Mouse (Mus musculus) stomach, embryonic 14.5 days (tissue): Measurements from ENCODE around the gene Snai3. TPM values are rescaled to one million over a fixed set of nuclear protein-coding genes. Genes with fewer than 3 reads are reported as not detected.

Source experiments
- ATAC-seq: fragments of 200-750 bp; cut with Nextera tagmentation; 2 replicates; pipeline ENCODE4 v1.8.0; 2017; ENCODE audit warnings: low read depth, moderate TSS enrichment; ENCODE audit not compliant: insufficient number of reproducible peaks, insufficient read depth, low FRiP score
- H3K27ac ChIP-seq: fragments of 300-500 bp; sonication (generic); 2 replicates; pipeline ENCODE4 v1.5.1; 2014; ENCODE audit warnings: mild to moderate bottlenecking, low read length, moderate library complexity, mixed read lengths
- H3K27me3 ChIP-seq: fragments of 300-500 bp; sonication (generic); 2 replicates; pipeline ENCODE4 v1.6.1; 2014; ENCODE audit warnings: low read length, control low read depth, mixed read lengths; ENCODE audit not compliant: control insufficient read depth, insufficient read depth
- H3K36me3 ChIP-seq: fragments of 300-500 bp; sonication (generic); 2 replicates; pipeline ENCODE4 v1.6.1; 2014; ENCODE audit warnings: mild to moderate bottlenecking, control low read depth, low read length, moderate library complexity, mixed read lengths; ENCODE audit not compliant: control insufficient read depth, insufficient read depth
- H3K4me1 ChIP-seq: fragments of 300-500 bp; sonication (generic); 2 replicates; pipeline ENCODE4 v1.6.1; 2014; ENCODE audit warnings: low read length, control low read depth, mixed read lengths; ENCODE audit not compliant: control insufficient read depth, insufficient read depth
- H3K4me2 ChIP-seq: fragments of 300-500 bp; sonication (generic); replicated peaks from 2 replicates; pipeline ENCODE4 v1.6.1; 2014; ENCODE audit warnings: low read depth, low read length, control low read depth
- H3K4me3 ChIP-seq: fragments of 300-500 bp; sonication (generic); 2 replicates; pipeline ENCODE4 v1.5.1; 2014; ENCODE audit warnings: low read depth, low read length, control low read depth
- H3K9ac ChIP-seq: fragments of 300-500 bp; sonication (generic); replicated peaks from 2 replicates; pipeline ENCODE4 v1.6.1; 2014; ENCODE audit warnings: low read depth, mild to moderate bottlenecking, control low read depth, low read length, moderate library complexity, mixed read lengths
- H3K9me3 ChIP-seq: fragments of 300-500 bp; sonication (generic); 2 replicates; pipeline ENCODE4 v1.6.1; 2016; ENCODE audit warnings: low read depth, low read length, control low read depth; ENCODE audit not compliant: control insufficient read depth
- WGBS: fragments of 180-500 bp; shearing (Covaris S2); extraction: QIAGEN DNeasy Blood & Tissue Kit; methylation state at CpG from one replicate; pipeline ENCODE4 v1.1.7; 2014; 5-methylcytosine and 5-hydroxymethylcytosine counted together
- polyA plus RNA-seq: library from polyadenylated mRNA; unstranded; fragments of >200 nt; fragmentation: Nextera tagmentation; extraction: Ambion mirVana; gene quantifications from 2 replicates; pipeline ENCODE4 v1.2.1, GENCODE M21; 2014

The Snai3 gene
- polyA plus RNA-seq, 1 experiment from 2014 or later = 0.39 TPM

DNA sequence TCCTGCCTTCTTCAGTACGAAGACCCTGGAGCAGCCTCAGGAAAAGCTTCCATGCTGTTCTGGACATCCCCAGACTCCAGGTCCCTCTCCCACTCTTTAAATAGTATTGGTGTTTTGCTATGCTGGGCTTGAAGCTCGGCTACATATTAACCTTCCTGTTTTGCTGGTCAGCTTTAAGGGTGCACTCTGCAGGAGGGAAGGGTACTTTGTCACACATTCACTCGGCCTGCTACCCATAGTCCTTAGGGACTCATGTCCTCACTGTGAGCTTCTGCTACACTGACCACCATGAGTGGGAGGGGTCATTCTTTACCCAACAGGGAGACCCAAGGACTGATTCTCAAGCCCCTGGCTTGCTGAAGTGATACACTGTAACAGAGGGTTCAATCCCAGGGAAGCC is 29.9 kb downstream of the Snai3 start:
- H3K27me3 ChIP-seq = no peaks in the 10 kb centered on the region
- WGBS = 73% methylated on average over 3 of the region's 3 CpGs
- H3K4me1 ChIP-seq = peaks cover 14% of the 10 kb centered on the region
- no peak for ATAC-seq
- no peak overlapping the region for H3K4me2 ChIP-seq
- H3K36me3 ChIP-seq = peaks cover 4% of the 10 kb centered on the region; the same call in 1 of the 2 replicates
- no peak overlapping the region for H3K9ac ChIP-seq
- H3K9me3 ChIP-seq = no peaks in the 10 kb centered on the region
- no peak overlapping the region for H3K27ac ChIP-seq
- no peak overlapping the region for H3K4me3 ChIP-seq

GRCm38 (mm10) chr8:122430058-122430636 is 30.4 kb downstream of the Snai3 start:
- no peak overlapping the region for H3K27ac ChIP-seq
- no peak overlapping the region for H3K9ac ChIP-seq
- 76% methylated on average over 10 of the region's 10 CpGs for WGBS

DNA sequence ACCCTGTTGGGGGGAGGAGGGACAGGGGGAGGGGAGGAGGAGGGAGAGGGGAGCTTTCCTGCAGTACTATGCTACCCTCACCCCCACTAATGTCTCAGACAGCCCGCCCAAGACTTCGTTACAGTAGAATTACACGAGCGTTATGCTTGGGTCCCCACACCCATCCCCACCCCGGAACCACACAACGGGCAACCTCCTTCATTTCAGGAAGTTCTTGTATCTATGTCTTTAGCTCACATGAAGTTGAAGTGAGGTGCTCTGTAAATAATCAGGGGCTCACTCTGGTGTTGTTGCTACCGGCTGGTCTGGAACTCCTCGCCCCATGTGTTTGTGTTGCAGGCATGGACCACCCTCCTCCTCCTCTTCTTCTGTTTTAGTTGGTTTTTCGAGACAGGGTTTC is 32.4 kb downstream of the Snai3 start:
- Histone ChIP-seq H3K4me1 (peaks cover 14% of the 10 kb centered on the region), H3K4me2 (no peak overlapping the region), H3K9ac (no peak overlapping the region), H3K9me3 (no peaks in the 10 kb centered on the region), H3K27ac (no peak overlapping the region), H3K27me3 (no peaks in the 10 kb centered on the region), H3K36me3 (peaks cover 8% of the 10 kb centered on the region), H3K4me3 (no peak overlapping the region)
- ATAC-seq = no peak
- 89% methylated on average over 9 of the region's 9 CpGs for WGBS

More at GRCm38 (mm10) chr8:122430058-122430636, 30.4 kb downstream of the Snai3 start:
- H3K27me3 ChIP-seq = no peaks in the 10 kb centered on the region
- H3K4me2 ChIP-seq = no peak overlapping the region
- no peaks in the 10 kb centered on the region for H3K9me3 ChIP-seq
- H3K4me3 ChIP-seq = no peak overlapping the region
- ATAC-seq = no peak
- peaks cover 14% of the 10 kb centered on the region for H3K4me1 ChIP-seq
- H3K36me3 ChIP-seq = peaks cover 5% of the 10 kb centered on the region; the same call in 1 of the 2 replicates

DNA sequence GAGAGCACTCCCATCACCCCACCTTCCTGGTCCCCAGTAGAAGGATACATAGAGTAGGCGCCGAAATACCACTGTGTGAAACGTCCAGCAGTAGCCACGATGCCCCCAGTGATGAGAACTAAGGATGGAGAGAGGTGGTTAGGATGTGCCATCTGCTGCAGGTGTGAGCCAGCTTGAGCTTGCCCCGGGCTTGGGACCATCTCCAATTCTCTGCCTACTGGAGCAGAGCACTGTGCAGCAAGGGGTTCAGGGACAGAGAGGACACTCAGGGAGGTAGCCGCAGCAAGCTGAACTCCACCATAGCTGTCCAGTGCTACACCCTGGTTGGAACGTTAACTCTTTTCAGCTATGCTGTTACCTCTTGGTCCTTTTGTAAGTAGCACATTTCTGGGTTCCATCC is 32.9 kb downstream of the Snai3 start:
- Histone ChIP-seq H3K9me3 (no peaks in the 10 kb centered on the region), H3K27me3 (no peaks in the 10 kb centered on the region), H3K4me2 (no peak overlapping the region), H3K36me3 (peaks cover 8% of the 10 kb centered on the region), H3K27ac (no peak overlapping the region), H3K4me3 (no peak overlapping the region), H3K4me1 (peaks cover 10% of the 10 kb centered on the region), H3K9ac (no peak overlapping the region)
- WGBS = 93% methylated on average over 7 of the region's 7 CpGs
- no peak for ATAC-seq

- H3K9ac ChIP-seq = no peak overlapping the region
- no peak overlapping the region for H3K4me2 ChIP-seq
- no peaks in the 10 kb centered on the region; the same call in 1 of the 2 replicates for H3K4me1 ChIP-seq
- WGBS = 71% methylated on average over 9 of the region's 9 CpGs
- no peaks in the 10 kb centered on the region for H3K27me3 ChIP-seq
- H3K9me3 ChIP-seq = no peaks in the 10 kb centered on the region
- H3K4me3 ChIP-seq = no peak overlapping the region
- no peak overlapping the region for H3K27ac ChIP-seq
- no peak for ATAC-seq
- H3K36me3 ChIP-seq = peaks cover 8% of the 10 kb centered on the region
Observed at GRCm38 (mm10) chr8:122426145-122426544, 34.4 kb downstream of the Snai3 start.

DNA sequence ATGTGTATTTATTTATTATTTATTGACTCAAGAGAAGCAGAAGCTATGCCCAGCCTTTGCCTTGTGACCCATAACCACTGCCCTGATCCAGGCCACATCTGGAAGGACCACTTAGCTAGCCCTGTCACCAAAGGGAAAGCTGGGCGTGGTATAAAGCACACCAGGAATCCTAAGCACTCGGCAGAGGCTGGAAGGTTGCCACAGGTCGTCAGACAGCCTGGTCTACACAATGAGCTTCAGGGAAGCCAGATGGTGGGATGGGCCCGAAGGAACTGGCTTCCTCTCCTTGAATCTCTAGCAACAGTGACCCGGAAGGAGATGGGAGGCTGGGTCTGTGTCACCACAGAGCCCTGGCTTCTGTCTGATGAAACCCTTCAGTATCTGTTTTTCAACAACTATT is 36.9 kb downstream of the Snai3 start:
- H3K9me3 ChIP-seq = no peaks in the 10 kb centered on the region
- H3K4me2 ChIP-seq = no peak overlapping the region
- H3K4me1 ChIP-seq = no peaks in the 10 kb centered on the region
- no peak overlapping the region for H3K4me3 ChIP-seq
- H3K9ac ChIP-seq = no peak overlapping the region
- WGBS = 40% methylated on average over 5 of the region's 5 CpGs
- H3K27me3 ChIP-seq = no peaks in the 10 kb centered on the region
- peaks cover 12% of the 10 kb centered on the region for H3K36me3 ChIP-seq
- no peak overlapping the region for H3K27ac ChIP-seq
- ATAC-seq = no peak

DNA sequence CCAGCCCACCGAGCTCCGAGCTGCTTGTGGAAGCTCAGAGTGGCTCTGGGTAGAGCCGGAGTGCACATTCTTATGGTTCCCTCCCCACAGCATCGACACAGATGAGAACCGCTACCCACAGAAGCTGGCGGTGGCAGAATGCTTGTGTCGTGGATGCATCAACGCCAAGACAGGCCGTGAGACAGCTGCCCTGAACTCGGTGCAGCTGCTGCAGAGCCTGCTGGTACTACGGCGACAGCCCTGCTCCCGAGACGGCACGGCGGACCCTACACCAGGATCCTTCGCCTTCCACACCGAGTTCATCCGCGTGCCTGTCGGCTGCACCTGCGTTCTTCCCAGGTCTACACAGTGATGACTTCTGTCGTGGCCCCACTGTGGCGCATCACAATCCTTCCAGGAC is 37.3 kb downstream of the Snai3 start:
- WGBS = 83% methylated on average over 24 of the region's 24 CpGs
- Histone ChIP-seq H3K9ac (no peak overlapping the region), H3K36me3 (peaks cover 16% of the 10 kb centered on the region), H3K4me3 (no peak overlapping the region), H3K27ac (no peak overlapping the region), H3K4me1 (no peaks in the 10 kb centered on the region), H3K9me3 (no peaks in the 10 kb centered on the region), H3K4me2 (no peak overlapping the region), H3K27me3 (no peaks in the 10 kb centered on the region)
- ATAC-seq = no peak

GRCm38 (mm10) chr8:122421376-122422070 is 39.0 kb downstream of the Snai3 start, which contains the start of gene Il17c:
Gene Il17c (plus strand): TSS chr8:122422020.
- no peak within 1 kb of the TSS for H3K27ac ChIP-seq
- WGBS = 71% methylated on average over 14 of the region's 14 CpGs
- no peaks in the 10 kb centered on the region for H3K9me3 ChIP-seq
- H3K9ac ChIP-seq = no peak within 1 kb of the TSS; the same call in 1 of the 2 replicates
- ATAC-seq = no peak
- no peak within 1 kb of the TSS for H3K4me3 ChIP-seq
- no peak within 1 kb of the TSS for H3K4me2 ChIP-seq
- H3K36me3 ChIP-seq = peaks cover 28% of the 10 kb centered on the region
- no peaks in the 10 kb centered on the region for H3K27me3 ChIP-seq
- H3K4me1 ChIP-seq = no peaks in the 10 kb centered on the region
